Mouse (Mus musculus): ENCODE measurements around the gene Slc16a10.

Gene Slc16a10

GRCm38 (mm10) chr10:40109520-40109919, 32.5 kb downstream of the Slc16a10 start:
- no peak for DNase-seq (ENCODE audit: extremely low spot score, low read depth, low spot score)

GRCm38 (mm10) chr10:40108992-40109391, 33.1 kb downstream of the Slc16a10 start:
- DNase-seq (ENCODE audit: extremely low spot score, low read depth, low spot score): no peak

- no peak for DNase-seq (ENCODE audit: extremely low spot score, low read depth, low spot score)
Measured at GRCm38 (mm10) chr10:40107995-40108394, 34.1 kb downstream of the Slc16a10 start.

DNA sequence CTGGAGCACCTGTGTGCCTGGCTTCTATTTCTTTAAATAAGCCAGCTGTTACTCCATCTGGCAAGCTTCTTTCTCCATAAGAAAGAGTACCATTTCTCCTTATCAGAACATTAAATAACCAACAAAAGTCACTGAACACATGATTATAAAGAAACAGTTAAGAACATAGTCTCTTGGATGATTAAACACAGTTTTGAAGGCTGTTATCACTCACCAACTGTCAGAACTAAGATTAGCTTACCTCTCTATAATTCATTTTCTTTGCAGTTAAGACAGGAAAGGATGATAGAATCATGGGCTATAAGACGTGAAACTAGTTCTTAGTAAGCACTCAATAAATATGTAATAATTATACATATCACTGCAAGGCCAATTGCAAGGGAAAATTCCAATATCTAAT, 36.9 kb downstream of the Slc16a10 start:
- DNase-seq (ENCODE audit: extremely low spot score, low read depth, low spot score): no peak

- no peak for DNase-seq (ENCODE audit: extremely low spot score, low read depth, low spot score)
Measured at GRCm38 (mm10) chr10:40103790-40104189, 38.3 kb downstream of the Slc16a10 start.

DNA sequence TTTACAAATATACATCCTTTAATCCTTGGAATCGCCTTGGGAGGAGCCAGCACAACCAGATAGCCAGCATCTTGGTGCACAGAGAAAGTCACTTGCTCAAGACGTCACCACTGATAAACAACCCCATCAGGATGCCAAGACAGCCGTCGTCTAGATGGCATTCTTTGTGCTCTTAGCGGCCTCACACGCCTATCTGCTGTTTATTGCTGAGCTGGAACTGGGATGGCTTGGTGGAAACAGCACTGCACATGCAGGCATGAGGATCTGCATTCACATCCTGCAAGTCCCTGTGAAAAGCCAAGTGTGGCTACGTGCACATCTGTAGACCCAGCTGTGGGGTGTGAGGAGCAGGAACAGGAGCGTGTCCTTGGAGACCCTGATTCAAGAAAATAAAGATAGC, 39.1 kb downstream of the Slc16a10 start:
- no peak for DNase-seq (ENCODE audit: extremely low spot score, low read depth, low spot score)

DNA sequence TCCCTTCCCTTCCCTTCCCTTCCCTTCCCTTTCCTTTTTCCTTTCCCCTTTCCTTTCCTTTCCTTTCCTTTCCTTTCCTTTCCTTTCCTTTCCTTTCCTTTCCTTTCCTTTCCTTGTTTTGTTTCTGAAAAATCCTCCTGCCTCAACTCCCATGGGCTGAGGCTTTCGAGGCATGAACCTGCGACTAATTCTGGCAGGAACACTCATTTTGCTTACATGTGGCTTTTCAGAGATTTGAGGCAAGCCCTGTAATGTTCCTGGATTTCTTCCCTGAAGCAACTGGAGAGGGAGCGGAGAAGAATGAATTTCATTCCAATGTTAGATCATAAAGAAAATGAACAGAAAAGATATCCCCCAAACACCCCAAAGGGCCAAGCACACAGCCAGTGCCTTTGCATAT, 39.9 kb downstream of the Slc16a10 start:
- DNase-seq (ENCODE audit: extremely low spot score, low read depth, low spot score): no peak

- no peak for DNase-seq (ENCODE audit: extremely low spot score, low read depth, low spot score)
Measured at GRCm38 (mm10) chr10:40098441-40098840, 43.6 kb downstream of the Slc16a10 start.

GRCm38 (mm10) chr10:40097519-40097918, 44.5 kb downstream of the Slc16a10 start:
- no peak for DNase-seq (ENCODE audit: extremely low spot score, low read depth, low spot score)

DNA sequence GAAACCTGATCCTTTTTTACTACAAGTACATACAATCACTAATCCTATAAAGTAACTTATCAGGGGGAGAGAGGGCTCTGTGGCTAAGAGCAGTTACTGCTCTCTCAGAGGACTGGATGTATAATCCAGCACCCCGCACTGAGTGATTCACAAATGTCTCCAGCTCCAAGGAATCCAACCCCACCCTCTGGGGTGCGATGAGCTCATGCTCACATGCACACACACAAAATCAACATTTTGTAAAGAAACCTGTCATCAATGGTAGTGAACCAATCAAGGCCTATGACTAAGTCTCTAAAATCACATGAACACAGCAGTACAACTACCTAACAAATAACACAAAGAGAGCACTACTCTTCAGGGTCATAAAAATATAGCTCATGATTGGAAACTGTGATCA, 47.3 kb downstream of the Slc16a10 start:
- DNase-seq (ENCODE audit: extremely low spot score, low read depth, low spot score): no peak

- DNase-seq (ENCODE audit: extremely low spot score, low read depth, low spot score): no peak
Measured at GRCm38 (mm10) chr10:40093526-40093925, 48.5 kb downstream of the Slc16a10 start.

DNA sequence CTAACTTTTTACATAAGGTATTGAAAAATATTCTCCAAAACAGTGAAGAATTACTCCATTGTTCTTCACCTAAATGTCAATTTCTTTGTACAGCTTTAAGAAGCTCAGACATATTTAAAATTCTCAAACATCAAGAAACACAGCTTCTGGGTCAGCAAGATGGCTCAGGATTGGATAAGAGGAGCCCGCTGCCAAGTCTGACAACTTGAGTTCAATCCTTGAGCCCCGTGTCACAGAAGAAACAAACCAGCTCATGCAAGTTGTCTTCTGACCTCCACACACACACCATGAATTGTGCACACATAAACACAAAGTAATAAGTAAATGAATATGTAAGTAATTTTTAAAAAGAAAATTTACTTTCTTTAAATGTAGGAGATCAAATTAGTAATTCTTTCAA, 50.6 kb downstream of the Slc16a10 start:
- DNase-seq (ENCODE audit: extremely low spot score, low read depth, low spot score): no peak

- no peak for DNase-seq (ENCODE audit: extremely low spot score, low read depth, low spot score)
Measured at GRCm38 (mm10) chr10:40090504-40091428, 51.3 kb downstream of the Slc16a10 start.

DNA sequence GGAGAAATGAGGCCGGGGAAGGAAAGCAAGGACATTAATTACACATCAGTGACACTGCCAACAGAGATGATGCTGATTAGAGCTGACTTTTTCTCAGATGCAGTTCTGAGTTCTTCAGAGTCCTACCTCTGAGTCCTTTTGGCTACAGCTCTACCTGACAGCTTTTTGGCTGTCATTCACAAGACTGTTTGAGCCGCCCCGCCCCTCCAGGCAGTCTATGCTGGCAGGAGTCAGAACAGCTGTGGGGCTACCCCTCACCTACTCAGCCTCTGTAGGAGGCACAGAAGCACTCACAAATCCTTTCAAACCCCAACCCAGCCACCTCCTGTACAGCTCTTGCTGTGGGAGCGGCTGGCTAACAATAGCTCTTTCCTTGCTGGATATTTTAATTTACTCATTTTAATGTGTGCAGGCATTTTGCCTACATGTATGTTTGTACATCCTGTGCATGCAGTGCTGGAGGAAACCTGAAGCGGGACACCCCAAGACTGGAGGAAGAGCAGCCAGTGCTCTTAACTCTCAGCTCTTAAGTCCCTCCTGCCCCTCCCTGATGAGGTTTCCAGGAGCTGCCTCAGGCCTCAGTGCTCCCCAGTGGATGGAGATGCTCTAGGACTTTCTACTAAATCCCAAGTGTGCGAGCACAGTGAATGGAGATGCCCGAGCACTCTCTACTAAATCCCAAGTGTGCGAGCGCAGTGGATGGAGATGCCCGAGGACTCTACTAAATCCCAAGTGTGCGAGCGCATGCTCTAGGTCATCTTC, 57.5 kb downstream of the Slc16a10 start:
- DNase-seq (ENCODE audit: extremely low spot score, low read depth, low spot score): no peak

DNA sequence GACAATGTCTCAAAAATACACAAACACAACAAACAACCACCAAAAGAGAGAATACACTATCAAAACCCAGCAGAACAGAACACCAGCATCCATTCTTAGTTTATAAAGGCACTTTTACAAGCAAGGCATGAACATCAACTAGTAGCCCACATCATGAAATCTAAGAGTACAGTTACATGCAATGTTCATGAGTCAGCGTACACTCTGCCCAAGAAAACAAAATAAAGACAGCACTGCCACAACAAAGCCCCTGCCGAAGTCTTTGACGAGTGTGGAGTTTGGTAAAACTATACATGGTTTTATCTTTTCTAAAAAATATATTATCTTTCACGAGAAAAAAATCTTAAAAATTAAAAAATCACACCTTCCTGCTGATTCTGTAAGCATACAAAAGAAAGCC, 58.5 kb downstream of the Slc16a10 start:
- DNase-seq (ENCODE audit: extremely low spot score, low read depth, low spot score): no peak

DNA sequence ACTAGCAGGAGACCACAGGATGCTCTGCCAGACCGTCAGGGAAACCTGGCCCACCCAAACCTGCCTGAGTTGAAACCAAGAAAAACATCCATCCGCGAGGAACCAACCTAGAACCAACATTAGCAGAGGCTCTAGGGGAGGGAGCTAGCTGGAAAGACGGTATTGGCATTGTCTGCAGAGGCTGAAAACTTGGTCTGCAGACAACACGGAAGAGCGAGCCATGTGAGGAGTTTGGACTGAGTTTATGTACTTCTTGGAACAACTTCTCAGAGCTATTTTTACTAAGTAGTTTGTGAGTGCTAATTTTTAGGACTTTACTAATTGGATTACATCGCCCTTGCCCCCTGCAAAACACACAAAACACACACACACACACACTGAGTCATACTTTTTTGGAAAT, 59.4 kb downstream of the Slc16a10 start:
- DNase-seq (ENCODE audit: extremely low spot score, low read depth, low spot score): no peak

GRCm38 (mm10) chr10:40080533-40080932, 61.5 kb downstream of the Slc16a10 start:
- DNase-seq (ENCODE audit: extremely low spot score, low read depth, low spot score): no peak

DNA sequence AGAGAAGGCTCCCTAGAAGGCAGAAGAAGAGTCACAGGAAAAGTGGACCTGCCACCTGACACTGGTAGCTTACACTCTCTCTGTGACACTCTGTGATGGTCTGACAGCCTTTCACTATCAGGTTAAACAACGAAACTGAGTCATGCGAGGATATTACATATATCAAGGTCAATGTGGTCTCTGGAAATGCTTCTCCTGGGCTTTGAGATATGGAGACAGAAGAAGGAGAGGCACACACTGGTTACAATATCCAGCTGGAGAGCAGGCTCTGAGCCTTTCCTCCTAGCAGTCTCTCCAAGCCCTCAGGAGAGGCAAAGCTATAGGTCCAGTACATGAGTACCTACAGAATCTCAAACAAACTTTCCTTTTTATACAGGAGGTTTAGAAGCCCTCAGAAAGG, 62.8 kb downstream of the Slc16a10 start:
- DNase-seq (ENCODE audit: extremely low spot score, low read depth, low spot score): no peak

DNA sequence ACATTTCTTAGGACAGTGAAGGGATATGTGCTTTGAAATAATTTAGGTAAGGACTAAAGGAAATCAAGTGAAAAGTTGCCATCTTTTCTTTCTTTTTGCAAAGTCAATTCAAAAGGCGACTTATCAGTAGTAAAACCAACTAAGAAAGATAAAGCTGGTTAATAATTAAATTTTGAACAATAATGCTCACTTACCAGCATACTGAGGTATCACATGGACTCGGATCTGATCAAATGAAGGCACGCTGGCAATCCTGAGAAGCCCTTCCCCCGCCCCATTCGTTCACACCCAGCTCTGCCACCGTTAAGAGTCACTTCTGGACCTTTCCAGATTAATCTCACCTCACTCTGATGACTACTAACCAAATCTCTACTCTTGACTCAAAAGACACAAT, 64.1 kb downstream of the Slc16a10 start:
- no peak for DNase-seq (ENCODE audit: extremely low spot score, low read depth, low spot score)

GRCm38 (mm10) chr10:40077346-40077959, 64.6 kb downstream of the Slc16a10 start:
- no peak for DNase-seq (ENCODE audit: extremely low spot score, low read depth, low spot score)

DNA sequence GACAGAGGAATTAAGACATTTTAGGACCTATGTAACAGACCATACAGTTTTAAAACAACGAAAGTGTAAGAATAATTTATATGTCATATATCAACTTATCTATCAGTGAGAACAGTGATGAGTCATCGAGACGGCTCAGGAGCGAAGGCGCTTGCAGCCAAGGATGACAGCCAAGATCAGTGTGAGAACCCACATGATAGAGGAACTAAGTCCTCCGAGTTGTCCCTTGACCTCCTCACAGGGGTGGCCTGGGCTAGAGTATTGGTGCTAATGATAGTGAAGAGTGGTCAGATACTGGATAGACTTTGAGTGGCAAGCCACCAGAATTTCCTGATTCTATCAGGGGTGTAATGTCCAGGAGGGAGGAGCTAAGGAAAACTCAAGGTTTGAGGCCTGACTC, 68.5 kb downstream of the Slc16a10 start:
- DNase-seq (ENCODE audit: extremely low spot score, low read depth, low spot score): no peak

GRCm38 (mm10) chr10:40070684-40071083, 71.4 kb downstream of the Slc16a10 start:
- DNase-seq (ENCODE audit: extremely low spot score, low read depth, low spot score): no peak
